Mouse (Mus musculus) right cerebral cortex, adult 2 months (tissue): ENCODE measurements at regions not wholly inside any gene's neighbourhood (a gene's known extent, or its start where the extent isn't known, plus 50 kb on each side); places are given as distances from the start of the nearest gene placed in this dataset.

Experiments
- DNase-seq, 2 experiments: peaks; one replicate each; pipeline ENCODE4 v3.0.0; 2021 to 2022; ENCODE audit warnings: low spot score in 2 of 2

- DNase-seq: no peak
These were observed 526.9 kb downstream of the Zpld1 start for GRCm38 (mm10) chr16:54770871-54771270.

- DNase-seq: no peak
These were observed 553.6 kb downstream of the Zpld1 start for GRCm38 (mm10) chr16:54744188-54744587.

- no peak for DNase-seq
These were observed 564.3 kb downstream of the Zpld1 start for GRCm38 (mm10) chr16:54733516-54733915.

- DNase-seq: no peak
These were observed 589.9 kb downstream of the Zpld1 start for GRCm38 (mm10) chr16:54707880-54708279.

GRCm38 (mm10) chr16:54682815-54683214, 615.0 kb downstream of the Zpld1 start:
- no peak for DNase-seq

GRCm38 (mm10) chr16:54648728-54649525, 648.9 kb downstream of the Zpld1 start:
- DNase-seq: no peak

GRCm38 (mm10) chr16:54647821-54648220, 650.0 kb downstream of the Zpld1 start:
- no peak for DNase-seq

GRCm38 (mm10) chr16:54646252-54646651, 651.5 kb downstream of the Zpld1 start:
- peak in 1 of 2 experiments; percentile 4 for DNase-seq

GRCm38 (mm10) chr16:54629183-54629582, 668.6 kb downstream of the Zpld1 start:
- DNase-seq: no peak

- peak; percentile 32 to 46 for DNase-seq
These were observed 705.1 kb downstream of the Zpld1 start for GRCm38 (mm10) chr16:54592643-54593042.
